Mouse (Mus musculus) c-Kit-positive CD71-positive TER-119-negative erythroid progenitor cells, embryonic 14.5 days (primary cell): ENCODE results near the gene 1810030O07Rik.
"Not testable (repeated sequence)": the region's sequence is repeated elsewhere in the genome, so short reads cannot be mapped to it uniquely, and the experiment has no call there.

ENCODE experiments used
- DNase-seq: peaks from one replicate; pipeline ENCODE4 v3.0.0-alpha.2; 2013; ENCODE audit warnings: low read depth

1810030O07Rik gene

DNA sequence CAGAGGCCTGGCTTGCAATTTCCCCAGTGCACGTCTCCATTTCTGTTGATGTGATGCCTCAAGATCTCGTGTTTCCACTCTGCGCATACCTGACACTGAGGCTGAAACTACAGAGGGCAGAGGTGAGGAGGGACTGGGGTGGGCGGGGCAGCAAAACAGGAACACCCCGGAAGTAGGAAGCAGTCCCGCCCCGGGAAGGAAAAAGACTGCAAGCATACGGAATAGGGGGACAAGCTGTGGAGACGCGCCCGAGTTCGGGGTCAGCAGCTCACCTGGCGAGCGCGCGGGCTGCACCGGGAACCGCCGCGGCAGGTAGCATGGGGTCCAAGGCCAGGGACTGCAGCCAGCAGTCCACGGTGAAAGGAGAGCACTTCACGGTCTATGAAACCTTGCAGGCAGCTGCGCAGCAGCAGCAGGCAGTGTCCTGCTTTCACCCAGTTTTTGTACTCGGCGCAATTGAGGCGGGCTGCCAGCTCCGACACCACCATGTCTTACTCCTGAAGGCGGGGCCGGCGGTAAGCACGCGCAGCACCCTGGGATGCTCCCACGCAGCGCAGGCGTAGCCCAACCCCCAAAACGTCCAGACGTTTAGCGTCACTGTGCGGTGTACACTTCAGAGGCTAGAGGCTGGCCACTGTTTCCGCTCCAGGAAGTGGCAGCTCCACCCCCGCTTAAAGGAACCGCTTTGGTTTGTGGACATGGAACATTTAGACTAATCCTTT, at the start of gene 1810030O07Rik:
Gene 1810030O07Rik (minus strand): TSS at position 615 of the 722 bp plus-strand sequence.
- peak; percentile 74 for DNase-seq

DNA sequence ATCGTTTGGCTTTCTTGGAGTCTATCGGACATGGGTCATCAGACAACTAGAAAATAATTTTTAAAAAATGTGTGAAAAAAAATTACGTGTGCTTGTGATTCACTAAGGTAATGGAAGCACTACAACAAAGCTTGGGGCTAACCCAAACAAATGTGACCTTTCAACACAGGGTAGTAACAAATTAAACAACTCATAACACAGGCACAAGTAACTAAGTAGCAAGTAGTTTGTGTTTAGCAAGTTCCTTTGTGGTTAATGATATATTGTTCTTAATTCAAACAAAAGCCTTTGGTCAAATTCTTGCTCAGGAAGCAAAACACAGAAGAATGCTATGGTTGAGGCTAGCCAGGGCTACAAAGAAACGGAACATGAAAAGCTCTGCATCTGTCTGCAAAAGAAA, 42.6 kb upstream of the 1810030O07Rik start:
- no peak for DNase-seq

DNA sequence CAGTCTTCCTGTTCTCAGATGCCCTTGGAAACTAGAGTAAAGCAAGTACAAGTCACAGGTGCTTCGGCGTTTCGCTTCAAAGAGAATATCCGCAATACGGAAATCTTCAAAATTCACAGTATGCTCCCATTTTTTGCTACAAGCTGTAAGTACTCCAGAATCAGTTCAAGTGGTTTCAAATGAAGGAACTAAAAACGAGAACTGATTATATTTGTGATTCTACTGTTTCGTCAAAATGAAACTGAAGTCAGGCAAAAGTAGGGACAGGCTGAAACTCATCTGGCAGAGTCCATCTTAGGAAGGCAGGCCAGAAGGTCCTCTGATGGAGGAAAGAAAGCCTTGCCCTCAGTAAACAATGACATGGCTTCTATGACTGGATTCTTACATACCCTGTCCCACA, 40.3 kb upstream of the 1810030O07Rik start:
- DNase-seq, result no peak

DNA sequence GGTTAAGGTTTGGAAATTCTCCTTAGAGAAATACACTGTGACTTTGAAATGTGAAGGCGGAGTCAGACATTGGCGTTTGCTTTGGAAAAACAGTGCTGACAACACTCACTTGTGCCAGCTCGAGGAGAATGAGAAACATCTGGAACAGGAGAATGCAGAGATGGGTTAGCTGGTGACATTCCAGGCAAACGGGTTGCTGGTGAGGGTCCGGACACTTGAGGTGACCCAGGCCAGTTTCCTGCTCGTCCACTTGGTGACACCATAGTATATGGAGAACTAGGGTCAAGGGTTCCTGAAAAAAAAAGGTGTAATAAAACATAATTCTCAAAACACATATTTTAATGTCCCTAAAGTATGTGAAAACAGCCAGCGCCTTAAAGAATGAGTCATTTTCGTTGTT, 13.4 kb upstream of the 1810030O07Rik start:
- no peak for DNase-seq

DNA sequence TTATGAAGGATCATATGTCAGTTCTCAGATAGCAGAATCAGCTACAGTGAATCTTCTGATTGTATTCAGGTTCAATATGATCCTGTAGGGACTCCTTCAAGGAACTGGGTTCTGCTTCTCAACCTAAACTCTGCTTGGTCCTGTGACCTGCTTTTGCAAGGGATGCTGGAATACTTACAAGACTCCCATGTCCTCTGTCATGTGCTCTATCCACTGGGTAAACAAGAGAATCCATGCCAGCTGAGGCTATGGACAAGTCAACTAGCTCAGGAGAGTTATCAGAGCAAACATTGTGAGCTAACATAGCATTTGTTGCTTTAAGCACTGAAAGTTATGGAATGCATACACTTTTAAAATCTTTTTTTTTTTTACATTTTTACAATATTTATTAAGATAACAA, 12.6 kb upstream of the 1810030O07Rik start:
- no peak for DNase-seq

DNA sequence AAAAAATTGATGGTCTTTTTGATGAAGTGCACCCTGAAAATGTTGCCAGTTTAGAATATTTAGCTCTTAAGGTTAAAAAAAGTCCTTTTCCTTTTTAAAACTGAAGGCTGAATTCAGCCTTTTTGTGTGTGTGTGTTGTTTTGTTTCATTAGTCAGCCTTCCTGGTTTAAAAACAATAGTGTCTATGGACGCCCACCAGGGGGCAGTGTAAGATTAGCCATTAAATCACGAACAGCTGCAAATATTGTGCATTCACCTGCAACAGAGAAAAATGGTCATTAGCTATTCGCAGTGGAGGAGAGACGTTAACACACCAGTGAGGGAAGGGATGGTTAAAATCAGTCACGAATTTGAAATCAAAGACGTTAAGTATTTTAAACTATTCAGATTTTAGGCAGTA, 3.9 kb upstream of the 1810030O07Rik start:
- DNase-seq, result peak; percentile 54

DNA sequence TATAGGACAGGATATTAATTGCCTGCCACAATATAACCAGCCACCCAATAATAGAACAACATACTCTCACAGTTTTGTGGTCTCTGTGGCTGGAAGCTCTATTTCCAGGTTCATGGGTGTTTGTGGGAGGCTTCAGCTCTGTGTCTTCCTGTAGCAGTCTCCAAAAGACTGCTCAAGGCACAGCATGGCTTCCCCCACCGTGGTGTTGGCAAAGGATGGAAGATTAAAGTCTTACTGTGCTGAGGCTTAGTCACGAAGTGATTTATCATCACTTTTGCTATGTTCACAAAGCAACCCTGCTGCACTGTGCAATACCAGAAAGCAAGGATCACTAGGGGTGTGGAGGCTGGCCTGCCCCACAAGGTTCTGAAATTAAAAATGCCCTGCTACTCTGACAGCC, 19.6 kb downstream of the 1810030O07Rik start:
- DNase-seq, result no peak

DNA sequence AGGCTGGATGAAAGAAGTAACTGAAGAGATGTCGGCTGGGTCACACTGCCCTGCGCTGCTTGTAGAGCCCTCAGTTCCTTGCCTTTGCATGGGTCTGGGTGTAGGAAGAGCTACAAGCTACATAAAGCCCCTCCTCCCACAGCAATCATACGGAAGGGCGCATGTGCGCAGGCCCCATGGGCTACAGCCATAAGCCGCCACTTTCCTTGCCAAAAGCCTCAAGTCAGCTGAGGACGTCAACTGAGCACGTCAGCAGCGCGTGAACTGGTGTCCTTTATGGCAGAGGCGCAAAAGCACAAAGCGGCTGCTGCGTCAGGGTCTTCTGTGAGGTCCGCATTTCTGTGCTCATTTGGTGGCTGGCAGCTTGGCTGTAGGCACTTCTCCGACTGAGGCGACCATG, 21.6 kb downstream of the 1810030O07Rik start:
- no peak for DNase-seq

DNA sequence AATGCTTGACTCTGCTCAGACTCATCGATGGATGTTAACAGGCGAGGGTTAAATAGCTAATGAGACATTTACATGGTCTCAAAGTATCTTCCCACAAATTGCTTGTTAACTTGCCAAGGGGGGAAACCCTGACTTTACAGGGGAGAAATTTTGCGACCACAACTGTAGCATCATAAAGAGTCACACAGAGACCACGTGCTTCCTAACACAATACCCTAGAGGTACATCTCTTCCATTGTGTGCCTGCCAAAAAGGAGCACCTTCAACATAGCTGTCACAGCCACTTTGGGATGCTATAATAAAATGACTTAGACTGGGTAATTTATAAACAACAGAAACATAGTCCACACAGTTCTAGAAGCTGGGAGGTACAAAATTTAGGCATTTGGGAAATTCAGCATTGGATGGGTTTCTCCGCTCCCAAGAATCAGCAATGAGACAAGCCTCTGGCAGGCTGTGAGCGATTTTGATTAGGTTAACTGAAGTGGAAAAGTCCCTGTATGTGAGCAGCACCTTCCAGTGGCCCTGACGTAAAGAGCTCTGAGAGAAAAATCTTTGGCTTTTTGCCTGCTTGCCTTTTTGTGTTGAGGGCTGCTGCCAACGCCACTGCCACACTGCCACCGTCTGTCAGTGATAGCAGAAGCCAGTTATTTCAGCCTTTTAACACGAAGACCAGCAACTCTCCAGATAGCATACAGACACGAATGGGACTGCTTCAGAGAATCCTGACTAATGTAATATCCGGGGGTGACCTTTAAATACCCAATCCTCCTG, 27.8 kb downstream of the 1810030O07Rik start:
- no peak for DNase-seq

DNA sequence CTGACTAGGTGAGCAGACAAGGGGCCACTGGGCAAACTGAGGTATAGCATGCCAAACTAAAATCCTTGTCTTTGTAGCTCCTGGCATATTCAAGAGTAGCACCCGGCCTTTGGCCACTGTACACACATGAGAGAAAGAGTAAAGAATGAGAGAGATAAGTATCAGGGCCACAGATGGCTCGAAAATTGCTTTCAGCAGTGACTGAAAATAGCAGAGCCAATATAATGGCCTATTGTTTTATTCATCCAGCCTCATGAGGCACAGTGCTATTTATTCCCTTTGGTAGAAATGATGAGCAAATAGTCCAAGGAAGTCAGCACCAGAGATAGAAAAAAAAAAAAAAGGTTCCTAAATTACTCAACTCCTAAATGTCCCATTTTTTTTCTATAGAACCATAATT, 28.5 kb downstream of the 1810030O07Rik start:
- no peak for DNase-seq

DNA sequence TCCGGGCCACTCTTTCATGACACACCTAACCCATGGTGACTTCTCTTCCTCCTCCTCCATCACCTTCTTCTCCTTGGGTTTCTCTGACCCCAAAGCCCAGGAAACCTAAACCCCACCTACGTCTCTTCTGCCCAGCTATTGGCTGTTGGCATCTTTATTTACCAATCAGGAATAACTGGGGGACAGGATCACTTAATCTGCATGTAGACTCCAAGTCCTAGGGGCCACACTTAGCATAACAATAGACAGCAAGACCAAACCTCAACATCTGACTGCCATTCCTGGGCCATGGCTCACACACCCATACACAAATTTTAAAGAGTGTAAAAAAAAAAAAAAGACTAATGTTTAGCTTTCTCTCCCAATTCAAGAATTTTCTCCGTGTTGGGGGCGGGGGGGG, 48.3 kb downstream of the 1810030O07Rik start:
- DNase-seq, result no peak

DNA sequence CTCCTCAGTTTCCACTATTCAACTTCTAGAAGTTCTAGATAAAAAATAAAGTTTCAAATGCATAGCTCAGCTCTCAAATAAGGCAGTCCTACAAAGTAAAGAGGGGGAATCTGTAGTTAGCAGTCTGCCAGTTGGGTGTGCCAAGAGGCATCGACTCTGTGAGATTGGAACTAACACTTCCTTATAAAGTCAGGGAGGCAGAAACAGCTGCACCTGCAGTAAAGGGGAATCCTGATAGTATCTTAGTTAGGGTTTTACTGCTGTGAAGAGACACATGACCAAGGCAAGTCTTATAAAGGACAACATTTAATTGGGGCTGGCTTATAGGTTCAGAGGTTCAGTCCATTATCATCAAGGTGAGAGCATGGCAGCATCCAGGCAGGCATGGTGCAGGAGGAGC, 61.1 kb downstream of the 1810030O07Rik start:
- DNase-seq, result not testable (repeated sequence)

DNA sequence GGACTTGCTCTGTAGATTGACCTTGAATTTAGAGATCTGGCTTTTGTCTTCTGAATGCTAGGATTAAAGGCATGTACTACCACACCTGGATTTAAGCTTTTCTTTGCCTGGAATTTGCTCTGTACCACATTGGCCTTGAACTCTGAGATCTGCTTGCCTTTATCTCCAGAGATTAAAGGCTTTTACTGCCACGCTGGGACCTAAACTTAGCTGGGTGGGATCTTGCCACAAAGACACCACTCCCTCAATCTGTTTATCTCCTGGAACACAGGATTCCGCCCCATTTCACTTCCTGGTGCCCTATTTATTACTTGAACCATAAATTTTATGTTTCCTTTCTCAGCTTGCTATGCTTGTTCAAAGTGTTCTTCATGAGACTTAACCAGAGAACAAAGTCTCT, 62.3 kb downstream of the 1810030O07Rik start:
- no peak for DNase-seq

DNA sequence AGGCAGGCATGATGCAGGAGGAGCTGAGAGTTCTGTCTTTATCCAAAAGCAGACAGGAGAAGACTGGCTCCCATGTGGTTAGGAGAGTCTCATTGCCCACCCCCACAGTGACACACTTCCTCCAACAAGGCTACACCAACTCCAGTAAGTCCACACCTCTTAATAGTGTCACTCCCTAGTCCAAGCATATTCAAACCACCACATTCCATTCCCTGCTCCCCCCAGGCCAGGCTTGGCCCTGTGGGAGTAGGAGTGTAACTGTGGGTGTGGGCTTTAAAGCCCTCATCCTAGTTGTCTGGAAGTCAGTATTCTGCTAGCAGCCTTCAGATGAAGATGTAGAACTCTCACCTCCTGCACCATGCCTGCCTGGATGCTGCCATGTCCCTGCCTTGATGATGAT, 62.9 kb downstream of the 1810030O07Rik start:
- DNase-seq, result not testable (repeated sequence)
